Mouse (Mus musculus): ENCODE results near the gene Zfp612. TPM values are rescaled to one million over a fixed set of nuclear protein-coding genes. Genes with fewer than 3 reads are reported as not detected.
"Not testable (repeated sequence)": the region's sequence is repeated elsewhere in the genome, so short reads cannot be mapped to it uniquely, and the experiment has no call there.

Gene Zfp612
- 10 to 100 TPM; 19.1 to 22.5 TPM for total RNA-seq (2021)

DNA sequence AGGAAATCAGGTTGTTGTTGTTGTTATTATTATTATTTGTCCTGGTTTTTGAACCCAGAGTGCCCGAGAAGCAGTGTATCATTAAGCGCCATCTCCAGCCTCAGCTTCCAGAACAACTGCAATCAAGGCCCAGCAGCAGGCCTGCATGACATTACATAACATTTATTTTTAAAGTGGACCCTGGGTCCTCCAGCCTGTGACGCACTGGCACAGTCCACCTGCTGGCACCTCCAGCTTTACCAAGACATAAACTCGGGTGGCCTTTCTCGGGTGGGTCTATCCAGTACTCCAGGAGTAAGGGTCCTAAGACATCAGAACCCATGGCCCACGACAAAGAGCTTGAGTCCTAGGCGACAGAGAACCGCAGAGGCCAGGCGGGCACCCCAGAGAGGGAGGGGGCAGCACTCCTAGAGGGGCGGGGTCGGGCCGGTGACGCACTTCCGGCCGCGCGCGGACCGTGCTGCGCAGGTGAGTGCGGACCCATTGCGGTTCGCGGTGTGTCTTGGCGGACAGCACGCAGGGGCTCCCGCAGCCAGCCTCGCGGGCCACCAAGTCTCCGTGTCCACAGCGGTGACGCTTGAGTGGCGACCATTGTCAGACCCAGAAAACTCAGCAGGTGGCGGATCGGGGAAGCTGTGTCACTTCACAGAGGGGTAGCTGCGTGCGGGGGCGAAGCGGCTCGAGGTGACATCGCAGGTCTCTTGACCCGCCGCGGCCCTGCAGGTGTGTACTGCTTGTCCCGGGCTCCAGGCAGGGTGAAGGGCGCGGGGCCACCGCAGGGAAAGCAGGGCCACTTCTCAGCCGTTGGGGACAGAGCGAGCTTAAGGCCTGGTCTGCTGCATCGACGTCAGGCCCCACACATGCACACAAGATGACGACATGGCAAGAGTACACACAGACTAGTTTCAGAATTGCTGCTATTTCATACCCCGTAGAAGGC lies at the start of gene Zfp612:
Gene Zfp612, plus strand, starts transcription at position 465 of the 940 bp plus-strand sequence.
- DNase-seq (ENCODE audit: extremely low spot score in 1 of 2, low spot score in 2 of 2), result peak; percentile 42 to 80
- intact Hi-C loops (cut with DNase I), result no loop called here

DNA sequence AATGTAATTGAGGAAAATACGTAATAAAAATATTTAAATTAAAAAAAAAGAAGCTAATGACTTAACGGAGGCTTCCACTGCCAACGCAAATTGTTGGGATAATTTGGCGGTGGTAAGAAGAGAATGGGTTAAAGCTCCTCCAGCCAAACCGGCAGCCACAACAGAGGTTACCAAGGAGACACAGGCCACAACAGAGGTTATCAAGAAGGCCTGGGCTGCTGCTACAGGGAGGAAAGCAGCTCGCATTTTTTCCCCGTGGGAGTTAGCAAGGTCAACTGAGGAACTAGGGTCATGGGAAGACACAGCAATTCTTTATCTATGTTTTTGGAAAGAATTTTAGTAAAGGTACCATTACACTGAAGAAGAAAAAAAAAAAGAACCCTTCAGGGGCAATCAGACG lies 45.8 kb upstream of the Zfp612 start:
- intact Hi-C loops (cut with DNase I); DNase-seq (ENCODE audit: extremely low spot score in 1 of 2, low spot score in 2 of 2): not testable (repeated sequence)

DNA sequence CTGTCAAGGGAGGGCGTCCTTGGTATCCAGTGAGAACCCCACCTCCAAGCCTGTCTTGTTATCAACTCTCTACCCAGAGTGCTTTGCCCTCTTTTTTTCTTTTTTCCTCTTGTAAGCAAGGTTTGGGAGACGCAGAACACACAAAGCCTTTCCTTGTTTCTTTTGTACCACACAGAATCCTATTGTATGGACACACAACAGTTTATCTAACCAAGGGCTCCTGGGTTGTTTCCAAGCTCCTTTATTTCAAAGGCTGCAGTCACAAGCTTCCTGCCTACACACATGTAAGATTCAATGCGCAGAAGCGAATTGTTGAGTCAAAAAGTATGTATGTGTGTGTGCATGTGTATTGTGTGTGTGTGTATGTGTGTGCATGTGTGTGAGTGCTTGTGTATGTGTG lies 45.2 kb upstream of the Zfp612 start:
- DNase-seq (ENCODE audit: extremely low spot score in 1 of 2, low spot score in 2 of 2), result no peak
- intact Hi-C loops (cut with DNase I), result no loop called here

DNA sequence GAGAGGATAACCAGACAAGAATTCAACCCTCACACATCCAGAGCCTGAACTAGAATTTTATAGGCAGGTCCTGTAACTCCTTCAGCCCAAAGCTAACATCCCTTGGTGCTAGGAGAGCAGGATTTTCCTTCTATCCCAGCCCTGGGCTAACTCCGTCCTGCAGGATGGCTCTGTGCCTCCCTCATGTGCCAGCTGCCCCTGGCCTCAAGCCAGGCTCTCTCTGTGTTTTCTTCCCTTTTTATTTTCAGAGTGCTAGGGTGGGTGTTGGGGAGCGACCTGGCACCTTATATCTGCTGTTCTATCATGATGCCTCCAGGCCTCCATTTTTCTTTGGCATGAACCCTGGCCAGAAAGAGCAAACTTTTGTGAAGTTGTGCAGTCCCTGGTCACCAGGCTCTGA lies 43.4 kb upstream of the Zfp612 start:
- intact Hi-C loops (cut with DNase I), result no loop called here

DNA sequence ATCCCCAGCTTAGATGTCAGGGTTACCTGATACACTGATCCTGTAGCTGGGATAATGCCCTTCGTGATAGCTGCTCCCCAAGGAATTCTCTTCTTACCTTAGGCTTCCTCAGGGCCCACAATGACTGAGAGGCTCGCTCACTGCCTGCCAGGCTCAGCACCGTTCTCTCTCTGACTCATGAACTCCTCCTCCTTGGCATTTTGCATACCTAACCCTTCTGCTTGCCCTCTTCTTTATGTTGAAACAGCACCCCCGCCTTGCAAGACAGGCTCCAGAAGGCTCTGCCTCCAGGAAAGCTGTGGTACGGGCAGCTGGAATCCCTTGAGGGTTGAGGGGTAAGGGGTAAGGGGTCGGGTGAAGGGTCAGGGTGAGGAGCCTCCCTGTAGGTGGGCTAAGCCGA lies 40.3 kb upstream of the Zfp612 start:
- no peak for DNase-seq (ENCODE audit: extremely low spot score in 1 of 2, low spot score in 2 of 2)
- intact Hi-C loops (cut with DNase I), result no loop called here

More for the DNA sequence above, 43.4 kb upstream of the Zfp612 start:
- DNase-seq (ENCODE audit: extremely low spot score in 1 of 2, low spot score in 2 of 2), result peak in 1 of 2 experiments; percentile 32

DNA sequence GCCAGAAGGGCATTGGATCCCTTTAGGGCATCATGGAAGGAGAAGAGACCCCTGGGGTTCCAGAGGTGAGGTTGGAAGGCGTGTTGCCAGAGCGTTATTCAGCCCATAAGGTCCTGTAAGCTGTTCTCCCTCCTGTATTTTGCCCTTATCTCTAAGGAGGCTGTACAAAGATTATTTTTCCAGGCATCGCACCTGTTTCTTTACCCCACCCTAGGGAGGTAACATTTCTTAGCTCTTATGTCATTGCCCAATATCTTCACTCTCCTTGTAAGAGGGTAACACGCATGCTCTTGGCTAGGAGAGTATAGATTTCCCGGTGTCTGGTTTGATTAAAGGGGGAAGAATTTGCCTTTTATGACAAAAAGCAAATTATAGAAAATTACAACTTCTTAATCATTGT lies 39.9 kb upstream of the Zfp612 start, which contains the start of gene Chst4:
Gene Chst4, minus strand, starts transcription at position 82 of the 400 bp plus-strand sequence.
- DNase-seq (ENCODE audit: extremely low spot score in 1 of 2, low spot score in 2 of 2), result no peak
- intact Hi-C loops (cut with DNase I), result no loop called here

DNA sequence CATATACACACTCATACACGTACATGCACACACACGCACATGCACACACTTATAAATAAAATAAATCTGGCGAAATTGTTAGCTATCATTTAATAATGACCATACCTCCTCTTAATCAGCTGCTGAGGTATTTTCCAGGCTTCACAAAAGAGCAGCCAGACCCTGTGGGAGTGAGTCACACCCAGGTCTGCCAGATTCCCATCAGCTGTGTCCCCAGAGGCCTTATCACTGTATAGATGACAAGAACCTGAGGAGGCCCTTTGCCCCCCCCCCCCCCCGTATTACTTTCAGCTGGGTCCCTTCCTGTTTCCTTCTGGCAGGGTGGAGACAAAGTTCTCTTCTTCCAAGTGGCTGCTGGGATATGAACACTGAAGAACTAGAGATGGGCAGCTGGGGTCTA lies 39.0 kb upstream of the Zfp612 start:
- intact Hi-C loops (cut with DNase I), result no loop called here
- no peak for DNase-seq (ENCODE audit: extremely low spot score in 1 of 2, low spot score in 2 of 2)

DNA sequence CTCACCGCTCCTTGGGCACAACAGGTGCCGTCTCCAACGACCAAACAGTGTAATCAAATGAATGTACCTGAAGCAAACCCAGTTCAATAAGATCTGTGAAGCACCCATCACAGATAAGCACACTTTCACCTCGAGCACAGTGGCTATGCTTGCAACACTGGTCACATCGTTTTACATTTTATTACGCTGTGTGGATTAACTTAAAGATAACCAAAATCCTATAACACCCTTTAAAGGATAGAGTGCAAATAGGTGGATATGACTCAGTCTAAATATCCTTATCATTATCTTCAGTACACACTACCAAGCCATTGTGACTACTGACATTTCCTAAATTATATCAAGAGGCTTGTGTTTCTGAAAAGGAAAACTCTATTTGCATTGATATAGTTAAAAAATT lies 28.3 kb upstream of the Zfp612 start:
- DNase-seq (ENCODE audit: extremely low spot score in 1 of 2, low spot score in 2 of 2), result no peak
- intact Hi-C loops (cut with DNase I), result no loop called here

DNA sequence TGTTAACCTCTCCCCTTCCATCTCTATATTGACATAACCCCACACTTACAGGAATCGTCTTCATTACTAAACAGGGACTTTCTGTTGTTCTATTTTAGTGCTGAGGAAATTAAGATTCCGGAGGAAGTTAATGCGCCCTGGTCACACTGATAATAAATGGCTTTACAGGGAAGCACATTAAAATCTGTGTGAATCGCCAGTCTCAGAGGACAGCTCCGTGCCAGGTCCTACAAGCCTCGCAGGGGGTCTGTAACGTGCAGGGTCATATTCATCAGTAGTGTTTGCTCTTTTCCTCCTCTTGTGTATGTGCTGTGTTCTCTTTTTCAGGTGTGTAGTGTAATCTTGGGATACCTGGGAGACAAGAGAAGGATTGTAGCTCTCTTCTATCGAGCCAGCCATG lies 21.3 kb upstream of the Zfp612 start:
- intact Hi-C loops (cut with DNase I), result no loop called here
- DNase-seq (ENCODE audit: extremely low spot score in 1 of 2, low spot score in 2 of 2), result no peak

DNA sequence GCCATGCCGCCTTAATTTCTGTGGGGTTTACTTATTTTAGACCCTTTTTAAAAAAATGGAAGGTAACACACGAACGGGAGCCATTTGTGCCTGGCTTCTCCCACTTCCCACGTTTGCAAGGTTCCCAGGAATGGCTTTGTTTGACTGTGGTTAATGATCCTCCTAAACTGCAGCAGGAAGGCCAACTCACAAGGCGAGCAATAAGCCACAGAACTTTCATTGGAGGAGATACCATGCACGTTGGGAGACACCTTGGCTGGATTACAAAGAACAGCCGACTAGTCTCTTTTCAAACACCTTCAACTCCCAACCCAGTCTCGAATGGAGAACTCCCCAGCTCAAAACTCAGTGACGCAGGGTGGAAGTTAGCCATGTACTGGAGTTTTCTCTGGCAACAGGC lies 15.4 kb upstream of the Zfp612 start:
- intact Hi-C loops (cut with DNase I), result no loop called here
- no peak for DNase-seq (ENCODE audit: extremely low spot score in 1 of 2, low spot score in 2 of 2)

DNA sequence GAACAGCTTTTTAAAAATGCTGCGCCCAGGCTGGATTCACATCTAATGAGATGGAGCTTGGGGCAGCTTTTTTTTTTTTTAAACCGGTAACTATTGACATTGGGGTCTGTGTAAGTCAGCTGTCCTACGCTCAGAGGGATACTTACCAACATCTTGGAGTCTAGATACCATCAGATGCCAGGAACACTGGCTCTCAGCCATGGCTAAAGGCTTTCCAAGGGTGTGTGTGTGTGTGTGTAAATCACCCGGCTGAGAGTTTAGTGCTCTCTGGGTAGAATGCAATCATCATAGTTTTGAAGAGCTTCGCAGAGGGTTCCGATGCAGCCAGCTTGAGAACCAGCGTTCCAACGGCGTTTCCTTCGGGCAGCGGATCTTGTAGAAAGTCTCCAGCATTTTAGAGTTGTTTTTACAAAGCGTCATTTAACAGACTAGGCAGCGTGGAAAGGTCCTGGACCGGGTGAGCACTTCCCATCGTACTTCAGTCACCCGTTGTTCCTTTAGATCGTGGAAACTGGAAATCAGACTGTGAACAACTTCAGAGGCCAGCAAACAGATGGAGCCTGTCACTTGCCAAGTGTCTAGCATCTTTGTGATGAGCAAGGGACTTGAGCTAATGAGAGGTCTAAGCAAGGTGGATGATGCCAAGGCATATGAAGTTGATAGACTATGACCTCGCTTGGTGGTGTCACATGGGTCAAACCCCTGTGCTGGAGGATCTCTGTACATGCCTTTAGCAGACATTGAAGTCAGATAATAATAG lies 14.8 kb upstream of the Zfp612 start:
- no peak for DNase-seq (ENCODE audit: extremely low spot score in 1 of 2, low spot score in 2 of 2)
- intact Hi-C loops (cut with DNase I), result no loop called here

DNA sequence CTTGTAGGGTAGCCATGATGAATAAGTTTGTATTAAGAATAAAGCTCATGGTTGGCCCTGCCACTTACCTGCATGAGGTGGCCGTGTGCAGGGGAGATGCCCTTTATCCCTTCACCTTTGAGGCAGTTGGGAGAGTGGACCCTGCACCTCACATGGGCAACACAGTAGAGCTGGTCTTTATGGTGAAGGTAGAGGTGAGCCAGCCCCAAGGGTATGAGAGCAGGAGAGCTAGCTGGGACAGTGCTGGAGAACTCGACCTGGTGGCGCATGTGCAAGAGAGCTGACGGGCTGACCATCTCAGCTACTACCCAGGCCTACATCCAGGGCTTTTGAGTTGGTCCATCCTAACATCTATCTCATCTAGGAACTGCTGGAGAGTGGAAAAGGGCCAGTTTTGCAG lies 13.9 kb upstream of the Zfp612 start:
- intact Hi-C loops (cut with DNase I), result no loop called here
- DNase-seq (ENCODE audit: extremely low spot score in 1 of 2, low spot score in 2 of 2), result no peak

DNA sequence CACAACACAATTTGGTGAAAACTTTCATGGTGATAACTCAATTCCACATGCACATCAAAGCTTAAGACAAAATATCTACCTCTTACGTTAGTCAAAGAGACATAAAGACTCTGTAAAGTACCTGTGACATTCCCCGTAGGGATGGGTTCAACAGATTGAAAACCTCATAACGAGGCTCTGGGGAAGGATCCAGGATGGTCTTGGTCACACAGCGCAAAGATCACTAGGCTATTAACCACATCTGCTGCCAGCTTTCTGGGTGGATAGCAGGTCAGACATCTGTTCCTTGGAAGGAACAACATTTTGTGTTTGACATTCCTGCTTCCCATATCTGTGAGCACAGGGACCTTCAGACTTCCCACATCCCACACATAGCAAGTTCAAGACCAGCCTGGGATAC lies 9.8 kb upstream of the Zfp612 start:
- intact Hi-C loops (cut with DNase I), result loop anchor here (5.0 kb wide), 1 partner anchor 57 kb away; no protein-coding TSS in a partner anchor
- DNase-seq (ENCODE audit: extremely low spot score in 1 of 2, low spot score in 2 of 2), result no peak

DNA sequence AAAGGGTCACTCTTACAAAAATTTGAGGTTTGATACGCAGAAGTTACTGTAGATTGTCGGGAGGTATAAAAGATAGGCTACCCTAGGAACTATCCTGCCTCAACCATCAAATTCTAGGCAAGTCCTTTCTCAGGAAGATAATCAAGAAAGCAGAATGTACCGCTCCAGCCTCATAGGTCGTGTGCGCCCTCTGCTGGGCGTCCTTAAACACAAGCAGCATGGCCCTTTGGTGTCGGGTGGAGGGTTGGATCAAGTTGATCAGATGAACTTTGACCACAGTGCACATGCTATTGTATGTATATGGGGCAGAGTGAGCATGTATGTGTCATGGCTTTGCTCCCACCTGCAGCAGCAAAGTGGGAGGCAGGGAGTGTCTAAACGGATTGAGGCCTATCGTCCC lies 7.9 kb upstream of the Zfp612 start:
- intact Hi-C loops (cut with DNase I), result loop anchor here (1.0 to 5.0 kb wide), 2 partner anchors 59 to 100 kb away; no protein-coding TSS in a partner anchor
- DNase-seq (ENCODE audit: extremely low spot score in 1 of 2, low spot score in 2 of 2), result peak; percentile 45 to 60

DNA sequence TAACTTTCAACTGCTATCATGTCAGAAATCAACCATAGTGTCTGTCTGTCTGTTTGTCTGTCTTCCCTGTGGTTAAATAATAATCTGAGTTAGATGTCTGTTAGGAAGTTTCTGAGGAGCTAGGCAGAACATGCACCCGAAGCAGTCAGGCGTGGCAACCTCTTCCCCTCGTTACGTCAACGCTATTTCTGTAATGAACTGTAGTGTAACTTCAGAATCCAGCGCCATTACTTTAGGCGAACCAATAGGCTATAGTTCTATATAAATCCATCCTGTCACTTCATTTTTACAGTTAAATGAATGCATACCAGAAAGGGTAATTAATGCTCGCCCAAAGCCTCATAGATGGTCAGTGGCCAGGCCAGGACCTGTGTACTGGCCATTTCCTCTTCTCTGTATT lies 5.0 kb upstream of the Zfp612 start:
- intact Hi-C loops (cut with DNase I), result loop anchor here (5.0 kb wide), 1 partner anchor 62 kb away; no protein-coding TSS in a partner anchor
- DNase-seq (ENCODE audit: extremely low spot score in 1 of 2, low spot score in 2 of 2), result no peak

DNA sequence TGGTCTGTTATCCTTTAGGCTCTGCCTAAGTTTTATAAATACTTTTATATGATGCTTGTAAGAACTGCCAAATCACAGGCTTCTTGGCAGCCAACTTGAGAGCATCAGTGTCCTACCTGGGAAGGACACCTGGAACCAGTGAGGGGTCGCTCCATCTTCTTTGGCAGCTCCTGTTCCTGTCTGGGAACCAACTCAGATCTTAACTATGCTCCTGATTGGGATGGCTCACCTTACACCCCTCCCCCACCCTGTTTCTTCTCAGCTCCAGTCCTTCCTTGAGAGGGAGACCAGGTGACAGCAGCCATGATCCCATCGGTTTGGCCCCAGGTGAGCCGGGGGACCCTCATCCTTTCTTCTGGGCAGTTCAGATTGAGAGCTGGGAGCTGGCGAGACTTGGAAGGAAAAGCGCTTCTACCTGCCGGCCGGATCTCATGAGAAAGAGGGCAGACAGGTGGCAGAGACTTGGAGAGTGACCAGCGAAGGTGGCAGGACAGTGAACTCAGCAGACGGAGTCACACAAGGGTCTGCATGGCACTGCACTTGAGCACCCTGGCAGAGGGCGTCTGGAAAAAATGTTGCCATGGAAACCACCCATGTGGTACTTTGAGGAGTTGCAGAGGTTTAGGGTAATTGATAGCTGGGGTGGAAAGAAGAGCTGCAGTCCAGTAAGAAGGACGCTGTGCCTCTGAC lies 3.0 kb downstream of the Zfp612 start:
- no peak for DNase-seq (ENCODE audit: extremely low spot score in 1 of 2, low spot score in 2 of 2)
- intact Hi-C loops (cut with DNase I), result no loop called here

DNA sequence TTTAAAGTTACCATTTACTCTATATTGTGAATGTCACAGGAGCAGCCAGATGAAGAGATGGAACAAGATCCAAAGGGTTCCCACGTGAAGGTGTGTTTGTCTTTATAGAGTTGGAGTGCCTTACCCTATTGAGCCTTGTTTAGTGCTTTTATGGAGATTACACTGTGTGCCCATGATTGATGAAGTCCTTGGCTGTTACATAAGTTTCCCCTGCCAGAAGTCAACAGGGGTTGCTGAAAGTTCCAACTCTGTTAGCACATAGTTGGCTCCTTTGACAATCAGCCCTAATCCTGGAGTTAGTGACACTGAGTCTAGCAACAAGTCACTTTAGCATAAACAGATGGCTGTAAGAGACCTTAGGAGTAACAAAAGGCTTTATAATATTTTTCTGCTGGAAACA lies 12.3 kb downstream of the Zfp612 start:
- DNase-seq (ENCODE audit: extremely low spot score in 1 of 2, low spot score in 2 of 2), result no peak
- intact Hi-C loops (cut with DNase I), result no loop called here

DNA sequence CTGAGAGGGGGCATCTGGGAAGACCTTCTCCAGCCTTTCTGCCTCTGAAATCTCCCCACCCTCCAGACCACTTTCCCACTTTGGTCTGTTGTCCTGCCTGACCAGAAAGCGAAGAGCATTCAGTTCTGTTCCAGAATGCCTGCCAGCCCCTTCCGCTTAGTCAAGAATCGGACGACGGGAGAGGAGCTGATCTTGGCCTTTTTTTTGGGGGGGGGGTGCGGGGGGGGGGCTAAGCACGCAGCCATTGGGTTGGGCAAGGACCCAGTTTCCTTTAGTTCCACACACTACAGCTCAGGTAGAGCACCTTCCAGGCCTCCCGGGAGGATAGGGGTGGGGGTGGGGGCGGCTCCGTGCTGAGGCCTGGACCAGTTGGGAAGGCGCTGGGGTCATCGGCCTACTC lies 21.4 kb downstream of the Zfp612 start, which contains the start of gene Gm21964:
Gene Gm21964, plus strand, starts transcription at position 301 of the 400 bp plus-strand sequence.
- no peak for DNase-seq (ENCODE audit: extremely low spot score in 1 of 2, low spot score in 2 of 2)
- intact Hi-C loops (cut with DNase I), result no loop called here

DNA sequence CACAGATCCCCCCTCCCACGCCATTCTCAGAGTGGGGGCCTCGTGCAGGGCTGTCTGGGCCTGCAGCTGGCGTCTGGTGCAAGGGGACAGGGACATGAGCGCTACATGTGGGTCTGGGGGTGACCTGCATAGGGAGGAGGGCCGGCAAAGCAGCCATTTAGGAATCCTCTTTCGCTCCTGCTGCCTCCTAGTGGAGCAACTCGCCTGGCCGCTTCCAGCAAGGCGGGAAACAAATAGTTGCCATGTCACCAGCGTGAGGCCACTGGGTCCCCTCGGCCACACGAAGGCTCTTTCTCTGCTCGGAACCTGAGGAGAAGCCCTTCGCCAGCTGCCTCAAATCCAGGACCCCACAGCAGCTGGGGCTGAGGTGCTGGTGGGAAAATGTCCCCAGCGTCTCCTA lies 22.1 kb downstream of the Zfp612 start:
- no peak for DNase-seq (ENCODE audit: extremely low spot score in 1 of 2, low spot score in 2 of 2)
- intact Hi-C loops (cut with DNase I), result no loop called here

Data from left cerebral cortex, postnatal 10 days (tissue).